Mouse (Mus musculus) bone marrow macrophage, adult 2 months (primary cell): ENCODE measurements at regions not wholly inside any gene's neighbourhood (a gene's known extent, or its start where the extent isn't known, plus 50 kb on each side); places are given as distances from the start of the nearest gene placed in this dataset.

ENCODE experiments used
- H3K27ac ChIP-seq: 2 replicates; pipeline ENCODE4 v1.5.1; 2012; ENCODE audit warnings: low read depth, low read length; ENCODE audit not compliant: insufficient read depth
- H3K4me1 ChIP-seq: 2 replicates; pipeline ENCODE4 v1.6.1; 2012; ENCODE audit warnings: low read length; ENCODE audit not compliant: control insufficient read depth, insufficient read depth
- H3K4me3 ChIP-seq: 2 replicates; pipeline ENCODE4 v1.5.1; 2012; ENCODE audit warnings: mild to moderate bottlenecking, low read length, moderate library complexity; ENCODE audit not compliant: insufficient read depth
- CTCF ChIP-seq: IDR thresholded peaks from 2 replicates; pipeline ENCODE4 v1.5.1; 2012; ENCODE audit warnings: low read depth, mild to moderate bottlenecking, low read length, moderate library complexity
- POLR2A ChIP-seq: IDR thresholded peaks from 2 replicates; pipeline ENCODE4 v1.6.1; 2012; ENCODE audit warnings: mild to moderate bottlenecking, low read depth, low read length, borderline replicate concordance

- 0 out of 2 replicates have a peak, but pooled peaks have one; percentile 21 for TF ChIP-seq CTCF
- TF ChIP-seq POLR2A = no peak
- no peak overlapping the region for H3K4me3 ChIP-seq
These were observed 221.2 kb downstream of the Myh15 start for GRCm38 (mm10) chr16:49278478-49278877.

GRCm38 (mm10) chr16:49288096-49288714, 230.9 kb downstream of the Myh15 start:
- no peak overlapping the region for H3K4me3 ChIP-seq
- no peaks in the 10 kb centered on the region for H3K4me1 ChIP-seq
- no peak for TF ChIP-seq POLR2A
- TF ChIP-seq CTCF = no peak
- H3K27ac ChIP-seq = no peak overlapping the region

More at GRCm38 (mm10) chr16:49278478-49278877, 221.2 kb downstream of the Myh15 start:
- H3K27ac ChIP-seq = no peak overlapping the region
- no peaks in the 10 kb centered on the region for H3K4me1 ChIP-seq

- H3K4me3 ChIP-seq = no peak overlapping the region
- no peak overlapping the region for H3K27ac ChIP-seq
- TF ChIP-seq CTCF (no peak), POLR2A (no peak)
- H3K4me1 ChIP-seq = no peaks in the 10 kb centered on the region
These were observed 232.2 kb downstream of the Myh15 start for GRCm38 (mm10) chr16:49289200-49290079.

- no peak for TF ChIP-seq CTCF
- no peak for TF ChIP-seq POLR2A
- H3K4me1 ChIP-seq = no peaks in the 10 kb centered on the region
- H3K27ac ChIP-seq = no peak overlapping the region
- no peak overlapping the region for H3K4me3 ChIP-seq
These were observed 246.5 kb downstream of the Myh15 start for GRCm38 (mm10) chr16:49303612-49304307.

GRCm38 (mm10) chr16:49304354-49304753, 247.1 kb downstream of the Myh15 start:
- TF ChIP-seq CTCF = no peak
- no peak for TF ChIP-seq POLR2A
- H3K4me1 ChIP-seq = no peaks in the 10 kb centered on the region
- H3K4me3 ChIP-seq = no peak overlapping the region
- H3K27ac ChIP-seq = no peak overlapping the region

- Histone ChIP-seq H3K4me1 (0 out of 2 replicates have a peak, but pooled peaks cover 3% of the 10 kb centered on the region), H3K27ac (no peak overlapping the region)
These were observed 259.8 kb downstream of the Myh15 start for GRCm38 (mm10) chr16:49317061-49317460.

GRCm38 (mm10) chr16:49319047-49319678, 261.9 kb downstream of the Myh15 start:
- TF ChIP-seq POLR2A = no peak
- TF ChIP-seq CTCF = no peak
- no peak overlapping the region for H3K27ac ChIP-seq
- no peak overlapping the region for H3K4me3 ChIP-seq
- H3K4me1 ChIP-seq = 0 out of 2 replicates have a peak, but pooled peaks cover 3% of the 10 kb centered on the region

More at GRCm38 (mm10) chr16:49317061-49317460, 259.8 kb downstream of the Myh15 start:
- TF ChIP-seq CTCF (no peak), POLR2A (no peak)
- H3K4me3 ChIP-seq = no peak overlapping the region

- no peak overlapping the region for H3K4me3 ChIP-seq
- 0 out of 2 replicates have a peak, but pooled peaks cover 3% of the 10 kb centered on the region for H3K4me1 ChIP-seq
- H3K27ac ChIP-seq = no peak overlapping the region
- TF ChIP-seq CTCF (no peak), POLR2A (no peak)
These were observed 262.5 kb downstream of the Myh15 start for GRCm38 (mm10) chr16:49319774-49320173.

- H3K4me3 ChIP-seq = no peak overlapping the region
- no peak for TF ChIP-seq POLR2A
- no peak for TF ChIP-seq CTCF
- 0 out of 2 replicates have a peak, but pooled peaks cover 3% of the 10 kb centered on the region for H3K4me1 ChIP-seq
- H3K27ac ChIP-seq = no peak overlapping the region
These were observed 264.7 kb downstream of the Myh15 start for GRCm38 (mm10) chr16:49321951-49322350.
